Comparison of ENCODE assay signal across 8 mouse cellular contexts in genomic region chrX:164420518-164420917, GRCm38 (mm10). TPM values are rescaled to one million over a fixed set of nuclear protein-coding genes. Genes with fewer than 3 reads are reported as not detected.
DNase-seq lines count a peak whose midpoint lies in the region; ATAC-seq and TF ChIP-seq lines count a peak whose summit lies in the region.

No protein-coding gene starts in this region.

- peaks cover 4% of the 10 kb centered on the region; the same call in 1 of the 2 replicates for H3K4me1 ChIP-seq in kidney, embryonic 16.5 days (ENCODE audit: insufficient read depth, low read length)
- no peaks in the 10 kb centered on the region for H3K4me1 ChIP-seq in embryonic facial prominence, embryonic 11.5 days (ENCODE audit: control insufficient read depth, insufficient read depth, low read length)
- no peaks in the 10 kb centered on the region for H3K4me1 ChIP-seq in hindbrain, postnatal 0 days (ENCODE audit: insufficient read depth, low read length)
- H3K4me1 ChIP-seq in midbrain, embryonic 15.5 days: peaks cover 5% of the 10 kb centered on the region

- peak overlapping the region; percentile 66 for H3K4me3 ChIP-seq in kidney, embryonic 16.5 days (ENCODE audit: low read length)
- H3K4me3 ChIP-seq in embryonic facial prominence, embryonic 11.5 days (ENCODE audit: low read depth, low read length): peak overlapping the region; percentile 51
- peak overlapping the region; percentile 54 for H3K4me3 ChIP-seq in hindbrain, postnatal 0 days (ENCODE audit: low read length)
- H3K4me3 ChIP-seq in midbrain, embryonic 15.5 days: peak overlapping the region; percentile 54

- TF ChIP-seq CTCF in hindbrain, postnatal 0 days (IDR thresholded peaks at IDR 0.05; ENCODE audit: low read depth): no peak

- WGBS in kidney, embryonic 16.5 days: 45% methylated on average over 3 of the region's 3 CpGs
- 60% methylated on average over 3 of the region's 3 CpGs for WGBS in embryonic facial prominence, embryonic 11.5 days
- WGBS in hindbrain, postnatal 0 days: 65% methylated on average over 3 of the region's 3 CpGs
- 53% methylated on average over 3 of the region's 3 CpGs for WGBS in midbrain, embryonic 15.5 days

- peaks cover 3% of the 10 kb centered on the region for H3K27me3 ChIP-seq in kidney, embryonic 16.5 days (ENCODE audit: insufficient read depth, low read length)
- 0 out of 2 replicates have a peak, but pooled peaks cover 2% of the 10 kb centered on the region for H3K27me3 ChIP-seq in embryonic facial prominence, embryonic 11.5 days (ENCODE audit: control insufficient read depth, insufficient read depth, low read length)
- no peaks in the 10 kb centered on the region for H3K27me3 ChIP-seq in hindbrain, postnatal 0 days (ENCODE audit: insufficient read depth, low read length)
- 0 out of 2 replicates have a peak, but pooled peaks cover 3% of the 10 kb centered on the region for H3K27me3 ChIP-seq in midbrain, embryonic 15.5 days (replicated peaks)

- H3K9ac ChIP-seq in kidney, embryonic 16.5 days (replicated peaks; ENCODE audit: low read length): peak overlapping the region; percentile 78
- peak overlapping the region; percentile 59; the same call in 1 of the 2 replicates for H3K9ac ChIP-seq in embryonic facial prominence, embryonic 11.5 days (replicated peaks; ENCODE audit: low read length)
- H3K9ac ChIP-seq in hindbrain, postnatal 0 days (replicated peaks; ENCODE audit: low read length): no peak overlapping the region
- 0 out of 2 replicates have a peak overlapping the region, but pooled peaks have one; percentile 57 for H3K9ac ChIP-seq in midbrain, embryonic 15.5 days

- H3K36me3 ChIP-seq in kidney, embryonic 16.5 days (ENCODE audit: insufficient read depth, low read length): peaks cover 8% of the 10 kb centered on the region; the same call in 1 of the 2 replicates
- H3K36me3 ChIP-seq in embryonic facial prominence, embryonic 11.5 days (replicated peaks; ENCODE audit: control insufficient read depth, insufficient read depth, low read depth, low read length): no peaks in the 10 kb centered on the region
- H3K36me3 ChIP-seq in hindbrain, postnatal 0 days (ENCODE audit: insufficient read depth, low read length): no peaks in the 10 kb centered on the region
- H3K36me3 ChIP-seq in midbrain, embryonic 15.5 days (replicated peaks): no peaks in the 10 kb centered on the region

- peak overlapping the region; percentile 55 for H3K4me2 ChIP-seq in kidney, embryonic 16.5 days (replicated peaks; ENCODE audit: low read depth, low read length)
- H3K4me2 ChIP-seq in embryonic facial prominence, embryonic 11.5 days (ENCODE audit: low read depth, low read length): peak overlapping the region; percentile 34
- peak overlapping the region; percentile 64 for H3K4me2 ChIP-seq in hindbrain, postnatal 0 days (ENCODE audit: low read depth, low read length)
- peak overlapping the region; percentile 50 for H3K4me2 ChIP-seq in midbrain, embryonic 15.5 days

- H3K9me3 ChIP-seq in kidney, embryonic 16.5 days (ENCODE audit: low read length): no peaks in the 10 kb centered on the region
- H3K9me3 ChIP-seq in embryonic facial prominence, embryonic 11.5 days (replicated peaks; ENCODE audit: control insufficient read depth, low read length): no peaks in the 10 kb centered on the region
- no peaks in the 10 kb centered on the region for H3K9me3 ChIP-seq in hindbrain, postnatal 0 days (ENCODE audit: low read length)
- H3K9me3 ChIP-seq in midbrain, embryonic 15.5 days: no peaks in the 10 kb centered on the region

- no peak overlapping the region for H3K27ac ChIP-seq in kidney, embryonic 16.5 days (ENCODE audit: low read length)
- H3K27ac ChIP-seq in embryonic facial prominence, embryonic 11.5 days (replicated peaks; ENCODE audit: low read depth, low read length): no peak overlapping the region
- no peak overlapping the region for H3K27ac ChIP-seq in hindbrain, postnatal 0 days
- H3K27ac ChIP-seq in midbrain, embryonic 15.5 days: no peak overlapping the region

- ATAC-seq in kidney, embryonic 16.5 days (ENCODE audit: low FRiP score, low TSS enrichment): no peak
- no peak for ATAC-seq in embryonic facial prominence, embryonic 11.5 days (replicated peaks; ENCODE audit: insufficient number of reproducible peaks, low FRiP score, low TSS enrichment, low read depth)
- ATAC-seq in hindbrain, postnatal 0 days: no peak
- no peak for ATAC-seq in midbrain, embryonic 15.5 days (replicated peaks)

- no peak for DNase-seq in kidney, postnatal 10 days
- DNase-seq in embryonic facial prominence, embryonic 11.5 days (ENCODE audit: low spot score): no peak
- DNase-seq in hindbrain, postnatal 0 days (ENCODE audit: low spot score): no peak
- no peak for DNase-seq in spleen, postnatal 10 days (ENCODE audit: low spot score in 2 of 2)
- DNase-seq in urinary bladder, adult 2 months (ENCODE audit: low spot score): no peak
- no peak for DNase-seq in gastrocnemius, postnatal 10 days

RNA-seq across cellular contexts. Expression of gene Piga, which starts 0.9 kb away (rescaled TPM):
- polyA plus RNA-seq in kidney, embryonic 16.5 days (2015; fragmentation: Nextera tagmentation; extraction: Ambion mirVana): 13.6 and 14.7 TPM in 2 replicates
- polyA plus RNA-seq in embryonic facial prominence, embryonic 11.5 days (2014; fragmentation: Nextera tagmentation; extraction: Ambion mirVana): 16.9 and 17.6 TPM in 2 replicates
- total RNA-seq in hindbrain, postnatal 0 days (2014; rRNA removed): 2.4 and 3.4 TPM in 2 replicates
- 3.0 and 3.1 TPM in 2 replicates for polyA plus RNA-seq in hindbrain, postnatal 0 days (2015; fragmentation: Nextera tagmentation; extraction: Ambion mirVana)
- polyA plus RNA-seq in midbrain, embryonic 15.5 days (2015; fragmentation: Nextera tagmentation; extraction: Ambion mirVana): 5.1 and 5.2 TPM in 2 replicates
- 4.0 and 4.4 TPM in 2 replicates for polyA plus RNA-seq in urinary bladder, adult 2 months (2012; rRNA removed)
- total RNA-seq in gastrocnemius, postnatal 10 days (2021): 1 to 10 TPM; 1.9 to 3.0 TPM

RNA-seq across cellular contexts. Expression of gene Asb11, which starts 16.3 kb away (rescaled TPM):
- polyA plus RNA-seq in kidney, embryonic 16.5 days (2015; fragmentation: Nextera tagmentation; extraction: Ambion mirVana): 0.14 and 0.26 TPM in 2 replicates
- polyA plus RNA-seq in embryonic facial prominence, embryonic 11.5 days (2014; fragmentation: Nextera tagmentation; extraction: Ambion mirVana): not detected in 2 replicates
- total RNA-seq in hindbrain, postnatal 0 days (2014; rRNA removed): not detected in 2 replicates
- not detected in 2 replicates for polyA plus RNA-seq in hindbrain, postnatal 0 days (2015; fragmentation: Nextera tagmentation; extraction: Ambion mirVana)
- not detected in 2 replicates for polyA plus RNA-seq in midbrain, embryonic 15.5 days (2015; fragmentation: Nextera tagmentation; extraction: Ambion mirVana)
- 0.22 and 0.31 TPM in 2 replicates for polyA plus RNA-seq in urinary bladder, adult 2 months (2012; rRNA removed)
- total RNA-seq in gastrocnemius, postnatal 10 days (2021): 10 to 100 TPM in 1 of 2 experiments, 1 to 10 TPM in 1; 9.3 to 17.8 TPM

RNA-seq across cellular contexts. Expression of gene Vegfd, which starts 47.3 kb away (rescaled TPM):
- 21.7 and 22.7 TPM in 2 replicates for polyA plus RNA-seq in kidney, embryonic 16.5 days (2015; fragmentation: Nextera tagmentation; extraction: Ambion mirVana)
- 3.1 and 4.1 TPM in 2 replicates for polyA plus RNA-seq in embryonic facial prominence, embryonic 11.5 days (2014; fragmentation: Nextera tagmentation; extraction: Ambion mirVana)
- not detected in 2 replicates for total RNA-seq in hindbrain, postnatal 0 days (2014; rRNA removed)
- 0.29 and 0.33 TPM in 2 replicates for polyA plus RNA-seq in hindbrain, postnatal 0 days (2015; fragmentation: Nextera tagmentation; extraction: Ambion mirVana)
- 0.13 and 0.19 TPM in 2 replicates for polyA plus RNA-seq in midbrain, embryonic 15.5 days (2015; fragmentation: Nextera tagmentation; extraction: Ambion mirVana)
- 7.6 and 9.3 TPM in 2 replicates for polyA plus RNA-seq in urinary bladder, adult 2 months (2012; rRNA removed)
- total RNA-seq in gastrocnemius, postnatal 10 days (2021): 1 to 10 TPM; 2.1 to 3.3 TPM
